Mouse (Mus musculus) adrenal gland, adult 2 months (tissue): ENCODE measurements at regions not wholly inside any gene's neighbourhood (a gene's known extent, or its start where the extent isn't known, plus 50 kb on each side); places are given as distances from the start of the nearest gene placed in this dataset.

Experiments used
- DNase-seq: peaks from one replicate; pipeline ENCODE4 v3.0.0; 2021

GRCm38 (mm10) chr9:67165486-67165885 is 116.3 kb upstream of the Tpm1 start:
- DNase-seq, result no peak

- no peak for DNase-seq
Observed at GRCm38 (mm10) chr9:67163746-67164145, 114.5 kb upstream of the Tpm1 start.

GRCm38 (mm10) chr9:67160785-67161455 is 111.7 kb upstream of the Tpm1 start:
- no peak for DNase-seq

GRCm38 (mm10) chr9:67160350-67160749 is 111.1 kb upstream of the Tpm1 start:
- no peak for DNase-seq

GRCm38 (mm10) chr9:67156590-67157259 is 107.5 kb upstream of the Tpm1 start:
- DNase-seq, result peak; percentile 69

GRCm38 (mm10) chr9:67154062-67154461 is 104.9 kb upstream of the Tpm1 start:
- no peak for DNase-seq

- no peak for DNase-seq
Observed at GRCm38 (mm10) chr9:67153333-67153732, 104.1 kb upstream of the Tpm1 start.

GRCm38 (mm10) chr9:67147656-67148055 is 98.5 kb upstream of the Tpm1 start:
- no peak for DNase-seq

GRCm38 (mm10) chr9:67145392-67145791 is 96.2 kb upstream of the Tpm1 start:
- DNase-seq, result no peak

- no peak for DNase-seq
Observed at GRCm38 (mm10) chr9:67144511-67144910, 95.3 kb upstream of the Tpm1 start.

- peak; percentile 87 for DNase-seq
Observed at GRCm38 (mm10) chr9:67140319-67140887, 91.2 kb upstream of the Tpm1 start.

- peak; percentile 46 for DNase-seq
Observed at GRCm38 (mm10) chr9:67137681-67138080, 88.5 kb upstream of the Tpm1 start.

- no peak for DNase-seq
Observed at GRCm38 (mm10) chr9:67137141-67137540, 87.9 kb upstream of the Tpm1 start.

GRCm38 (mm10) chr9:67136166-67136565 is 87.0 kb upstream of the Tpm1 start:
- no peak for DNase-seq

- no peak for DNase-seq
Observed at GRCm38 (mm10) chr9:67134378-67134777, 85.2 kb upstream of the Tpm1 start.

GRCm38 (mm10) chr9:67132370-67132769 is 83.2 kb upstream of the Tpm1 start:
- no peak for DNase-seq

GRCm38 (mm10) chr9:67130730-67131440 is 81.7 kb upstream of the Tpm1 start:
- DNase-seq, result no peak

- DNase-seq, result no peak
Observed at GRCm38 (mm10) chr9:67129891-67130290, 80.7 kb upstream of the Tpm1 start.

- DNase-seq, result no peak
Observed at GRCm38 (mm10) chr9:67129095-67129494, 79.9 kb upstream of the Tpm1 start.

GRCm38 (mm10) chr9:67121691-67122090 is 72.5 kb upstream of the Tpm1 start:
- peak; percentile 20 for DNase-seq

GRCm38 (mm10) chr9:67118880-67119644 is 69.9 kb upstream of the Tpm1 start:
- no peak for DNase-seq

- DNase-seq, result no peak
Observed at GRCm38 (mm10) chr9:67118429-67118828, 69.2 kb upstream of the Tpm1 start.
